Mouse (Mus musculus): Measurements from ENCODE around the gene Leo1. TPM values are rescaled to one million over a fixed set of nuclear protein-coding genes. Genes with fewer than 3 reads are reported as not detected.

Gene Leo1
- polyA plus RNA-seq, 1 experiment from 2014 or later, result 49.1 TPM

GRCm38 (mm10) chr9:75498571-75498970 is 57.2 kb downstream of the Leo1 start:
- Histone ChIP-seq H3K27ac (no peak overlapping the region), H3K9me3 (no peaks in the 10 kb centered on the region), H3K4me3 (no peak overlapping the region), H3K36me3 (peaks cover 50% of the 10 kb centered on the region), H3K27me3 (ENCODE audit: insufficient read depth, poor library complexity, severe bottlenecking) (no peaks in the 10 kb centered on the region), H3K4me1 (no peaks in the 10 kb centered on the region)
- DNase-seq (ENCODE audit: low spot score), result peak; percentile 58
- WGBS, result 94% methylated on average over 7 of the region's 7 CpGs

GRCm38 (mm10) chr9:75504311-75504710 is 63.0 kb downstream of the Leo1 start:
- no peak for DNase-seq (ENCODE audit: low spot score)
- H3K27ac ChIP-seq, result no peak overlapping the region
- no peaks in the 10 kb centered on the region for H3K9me3 ChIP-seq
- WGBS, result 97% methylated on average over 6 of the region's 6 CpGs
- H3K27me3 ChIP-seq (ENCODE audit: insufficient read depth, poor library complexity, severe bottlenecking), result peaks cover 6% of the 10 kb centered on the region; the same call in 1 of the 2 replicates
- peaks cover 72% of the 10 kb centered on the region for H3K36me3 ChIP-seq
- H3K4me3 ChIP-seq, result no peak overlapping the region
- H3K4me1 ChIP-seq, result no peaks in the 10 kb centered on the region

- peaks cover 6% of the 10 kb centered on the region; the same call in 1 of the 2 replicates for H3K27me3 ChIP-seq (ENCODE audit: insufficient read depth, poor library complexity, severe bottlenecking)
- peaks cover 61% of the 10 kb centered on the region for H3K36me3 ChIP-seq
- no peaks in the 10 kb centered on the region for H3K9me3 ChIP-seq
- 55% methylated on average over 8 of the region's 8 CpGs for WGBS
- DNase-seq (ENCODE audit: low spot score), result no peak
- H3K4me3 ChIP-seq, result no peak overlapping the region
- H3K4me1 ChIP-seq, result no peaks in the 10 kb centered on the region
- no peak overlapping the region for H3K27ac ChIP-seq
Observed at GRCm38 (mm10) chr9:75511236-75511939, 70.1 kb downstream of the Leo1 start.

- Histone ChIP-seq H3K9me3 (no peaks in the 10 kb centered on the region), H3K27ac (no peak overlapping the region), H3K4me1 (no peaks in the 10 kb centered on the region), H3K27me3 (ENCODE audit: insufficient read depth, poor library complexity, severe bottlenecking) (no peaks in the 10 kb centered on the region), H3K36me3 (peaks cover 36% of the 10 kb centered on the region), H3K4me3 (no peak overlapping the region)
- no peak for DNase-seq (ENCODE audit: low spot score)
- 61% methylated on average over 12 of the region's 12 CpGs for WGBS
Observed at GRCm38 (mm10) chr9:75515464-75516113, 74.3 kb downstream of the Leo1 start.

Other genes with a start within 250 kb of the Leo1 start
- gene Myo5c, start 209.5 kb upstream of the Leo1 start, polyA plus RNA-seq (2016; fragmentation: Nextera tagmentation; extraction: Ambion mirVana), result 0.51 and 1.4 TPM in 2 replicates
- gene Gnb5, start 135.2 kb upstream of the Leo1 start, polyA plus RNA-seq (2016; fragmentation: Nextera tagmentation; extraction: Ambion mirVana), result 40.4 and 58.1 TPM in 2 replicates
- not detected in 2 replicates for gene Bcl2l10, start 93.8 kb upstream of the Leo1 start, polyA plus RNA-seq (2016; fragmentation: Nextera tagmentation; extraction: Ambion mirVana)
- 71.2 and 87.1 TPM in 2 replicates for gene Mapk6, start 31.5 kb upstream of the Leo1 start, polyA plus RNA-seq (2016; fragmentation: Nextera tagmentation; extraction: Ambion mirVana)
- 73.4 and 90.5 TPM in 2 replicates for gene Tmod3, start 118.1 kb downstream of the Leo1 start, polyA plus RNA-seq (2016; fragmentation: Nextera tagmentation; extraction: Ambion mirVana)
- 6.0 and 8.9 TPM in 2 replicates for gene Tmod2, start 169.8 kb downstream of the Leo1 start, polyA plus RNA-seq (2016; fragmentation: Nextera tagmentation; extraction: Ambion mirVana)
- gene Lysmd2, start 184.2 kb downstream of the Leo1 start, polyA plus RNA-seq (2016; fragmentation: Nextera tagmentation; extraction: Ambion mirVana), result 14.3 and 14.9 TPM in 2 replicates
- gene Scg3, start 242.5 kb downstream of the Leo1 start, polyA plus RNA-seq (2016; fragmentation: Nextera tagmentation; extraction: Ambion mirVana), result 0.12 and 0.57 TPM in 2 replicates